Mouse (Mus musculus): ENCODE results near the gene Pip4p1.

Pip4p1 gene

DNA sequence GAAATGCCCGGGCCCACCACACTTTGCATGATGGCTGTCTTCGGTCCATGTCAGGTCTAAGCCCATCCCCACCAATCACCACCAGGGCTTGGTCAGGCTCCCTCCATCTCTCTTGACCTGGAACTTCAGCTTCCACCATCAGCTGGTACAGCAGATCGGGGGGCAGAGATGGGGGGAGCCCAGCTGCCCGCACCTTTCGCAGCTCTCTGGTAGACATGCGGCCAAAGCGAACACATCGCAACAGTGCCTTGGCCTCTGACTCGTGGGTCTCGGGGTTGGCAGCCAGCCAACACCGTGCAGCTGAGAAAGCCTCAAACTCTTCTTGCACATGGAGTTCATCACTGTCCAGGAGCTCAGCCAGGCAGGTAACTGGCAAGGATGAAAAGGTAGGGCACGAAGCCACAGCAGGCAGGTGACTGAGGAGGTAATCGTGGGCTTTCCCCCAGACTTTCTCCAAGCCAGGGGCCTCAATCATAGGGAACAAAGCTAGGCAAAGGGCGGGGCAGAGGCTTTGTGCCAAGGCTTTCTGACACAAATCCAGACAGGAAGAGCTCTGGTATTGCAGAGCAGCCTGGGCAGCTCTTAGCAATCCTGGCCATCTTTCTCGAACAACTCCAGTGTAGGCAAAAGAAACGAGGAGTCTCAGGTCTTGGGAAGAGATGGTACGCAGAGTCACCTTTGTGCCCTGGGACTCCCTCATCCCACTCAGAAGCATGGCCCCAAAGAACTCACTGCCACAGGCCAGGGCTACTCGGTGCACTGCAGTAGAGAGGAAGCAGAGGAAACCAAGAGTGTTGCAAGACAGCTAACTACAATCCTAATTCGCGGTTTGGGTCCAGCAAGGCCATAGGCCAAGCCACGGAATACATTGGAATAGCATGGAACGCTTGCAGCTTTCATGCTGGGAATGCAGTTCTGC, 37.9 kb downstream of the Pip4p1 start:
- no peak for DNase-seq (ENCODE audit: low read depth, low spot score)

DNA sequence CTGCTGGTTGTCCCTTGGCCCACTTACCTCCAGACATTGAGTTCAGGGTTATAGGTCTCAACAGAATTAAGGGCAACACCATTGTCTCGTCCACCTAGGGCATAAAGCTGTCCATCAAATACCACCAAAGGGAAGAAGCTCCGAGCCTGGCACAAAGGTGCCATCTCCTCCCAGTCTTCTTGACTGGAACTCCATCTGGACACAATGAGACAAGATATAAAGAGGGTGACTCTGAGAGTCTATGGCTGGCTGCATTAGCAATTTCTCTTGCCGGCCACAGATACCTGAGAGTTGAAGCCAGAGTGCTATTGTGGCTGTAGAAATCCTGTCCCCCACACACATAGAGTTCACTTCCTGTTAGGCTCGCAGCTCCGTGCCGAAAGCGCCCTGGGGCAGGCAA, 38.6 kb downstream of the Pip4p1 start:
- no peak for DNase-seq (ENCODE audit: low read depth, low spot score)

DNA sequence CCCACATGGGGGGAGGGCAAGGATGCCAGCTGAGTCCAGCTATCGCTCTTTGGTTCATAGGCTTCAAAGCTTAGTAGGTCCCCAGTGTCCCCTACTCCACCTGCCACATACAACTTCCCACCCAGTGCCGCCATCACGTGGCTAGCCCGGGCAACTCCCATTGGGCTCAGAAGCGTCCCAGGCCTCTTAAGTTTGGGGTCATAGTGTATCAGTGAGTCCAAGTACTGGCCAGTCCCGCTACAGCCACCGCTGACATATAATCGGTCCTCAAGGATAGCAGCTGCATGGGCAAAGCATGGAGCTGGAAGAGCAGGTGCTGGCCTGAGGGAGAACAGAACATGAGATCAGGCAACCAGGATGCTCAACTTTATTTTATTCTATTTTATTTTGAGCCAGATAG, 39.0 kb downstream of the Pip4p1 start:
- no peak for DNase-seq (ENCODE audit: low read depth, low spot score)

DNA sequence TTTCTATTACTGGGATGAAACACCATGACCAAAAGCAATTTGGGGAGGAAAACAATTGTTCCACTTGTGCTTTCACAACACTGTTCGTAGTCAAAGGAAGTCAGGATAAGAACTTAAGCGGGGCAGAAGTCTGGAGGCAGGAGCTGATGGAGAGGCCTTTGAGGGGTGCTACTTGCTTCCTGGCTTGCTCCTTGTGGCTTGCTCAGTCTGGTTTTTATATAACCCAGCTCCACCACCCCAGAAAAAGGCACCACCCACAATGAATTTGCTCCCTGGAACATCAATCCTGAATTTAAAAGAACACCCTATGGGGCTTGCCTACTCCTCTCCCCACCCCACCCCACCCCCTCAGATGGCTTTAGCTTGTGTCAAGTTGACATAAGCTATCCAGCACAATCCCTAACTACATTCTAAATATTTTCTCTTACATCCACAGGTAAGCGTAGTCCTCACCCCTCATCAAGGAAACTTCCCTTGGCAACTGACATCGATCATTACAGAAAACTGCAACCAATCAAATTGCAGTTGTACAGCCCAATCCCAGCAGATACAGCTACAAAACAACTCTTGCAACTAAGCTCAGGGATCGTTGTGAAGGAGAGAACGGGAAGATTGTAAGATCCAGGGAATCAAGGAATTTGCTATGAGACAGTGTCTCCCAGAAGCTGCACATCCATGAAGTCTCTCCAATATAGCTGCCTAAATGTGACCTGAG, 54.3 kb downstream of the Pip4p1 start:
- DNase-seq (ENCODE audit: low read depth, low spot score), result no peak
